In the genomic region with DNA sequence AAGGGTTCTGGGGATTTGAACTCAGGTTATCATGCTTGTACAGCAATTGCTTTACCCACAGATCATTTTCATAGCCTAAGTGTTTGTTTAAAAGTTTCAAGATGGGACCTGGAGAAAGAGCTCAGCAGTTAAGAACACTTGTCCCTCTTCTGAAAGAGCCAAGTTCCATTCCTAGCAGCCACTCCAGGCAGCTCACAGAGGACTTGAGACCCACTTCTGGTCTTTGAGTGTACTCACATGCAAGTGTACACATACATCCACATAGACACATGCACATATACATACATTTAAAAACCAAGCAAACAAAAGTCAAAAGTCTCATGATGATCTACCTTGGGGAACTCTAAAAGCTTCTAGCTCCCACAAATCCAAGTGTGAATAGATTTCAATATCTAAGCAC, we compare ENCODE assay signal across 26 mouse cellular contexts.
"Had no signal": no experiment of that assay in that cellular context is flagged by ENCODE, and none has a peak within 500 bp of the region (broad histone marks: within the 10 kb centered on the region; RNA-seq: fewer than 3 reads in every experiment).

No protein-coding gene starts in this region.

- H3K4me2 ChIP-seq: heart, embryonic 11.5 days; heart, embryonic 13.5 days; heart, embryonic 15.5 days; hindbrain, embryonic 12.5 days; hindbrain, embryonic 14.5 days; intestine, embryonic 15.5 days; limb, embryonic 12.5 days had no signal

- H3K27ac ChIP-seq: gastrocnemius, adult 2 months; heart, adult 2 months; heart, embryonic 13.5 days; heart, embryonic 15.5 days; hindbrain, embryonic 10.5 days; hindbrain, embryonic 12.5 days; hindbrain, embryonic 14.5 days; intestine, embryonic 15.5 days; layer of hippocampus, adult 2 months; left cerebral cortex, adult 2 months; limb, embryonic 10.5 days; limb, embryonic 12.5 days had no signal

- H3K4me1 ChIP-seq: heart, embryonic 15.5 days; hindbrain, embryonic 10.5 days; intestine, embryonic 15.5 days; limb, embryonic 10.5 days; limb, embryonic 12.5 days had no signal

- H3K36me3 ChIP-seq: heart, embryonic 13.5 days; heart, embryonic 15.5 days; hindbrain, embryonic 10.5 days; hindbrain, embryonic 12.5 days; intestine, embryonic 15.5 days; limb, embryonic 10.5 days; limb, embryonic 12.5 days had no signal

- H3K9ac ChIP-seq: heart, embryonic 13.5 days; heart, embryonic 15.5 days; hindbrain, embryonic 12.5 days; hindbrain, embryonic 14.5 days; intestine, embryonic 15.5 days; limb, embryonic 12.5 days had no signal

- H3K9me3 ChIP-seq: heart, embryonic 15.5 days; hindbrain, embryonic 10.5 days; hindbrain, embryonic 12.5 days; intestine, embryonic 15.5 days; limb, embryonic 10.5 days had no signal

- ATAC-seq: hindbrain, embryonic 16.5 days; inflammation-experienced regulatory T-cells, adult 6 months; intestine, embryonic 15.5 days; intestine, postnatal 0 days had no signal

- H3K4me3 ChIP-seq: gastrocnemius, adult 2 months; heart, adult 2 months; heart, embryonic 13.5 days; heart, embryonic 15.5 days; hindbrain, embryonic 10.5 days; hindbrain, embryonic 12.5 days; intestine, embryonic 15.5 days; layer of hippocampus, adult 2 months; left cerebral cortex, adult 2 months; limb, embryonic 10.5 days; limb, embryonic 12.5 days had no signal

- DNase-seq: gastrocnemius, adult 2 months; gastrocnemius, postnatal 10 days; gastrocnemius, postnatal 25 days; heart, adult 2 months; heart, postnatal 14 days; heart, postnatal 4 days; kidney, adult 18-20 months; kidney, adult 8-10 months; kidney, postnatal 10 days; kidney, postnatal 25 days; kidney, postnatal 4 days; liver had no signal

- H3K27me3 ChIP-seq: heart, embryonic 13.5 days; heart, embryonic 15.5 days; hindbrain, embryonic 12.5 days; intestine, embryonic 15.5 days; limb, embryonic 12.5 days had no signal
